Mouse (Mus musculus) ovary, postnatal 10 days (tissue): ENCODE data around the gene Gna14.

Source experiments
- DNase-seq: peaks from one replicate; pipeline ENCODE4 v3.0.0; 2022; ENCODE audit warnings: low spot score

Gene Gna14

GRCm38 (mm10) chr19:16593975-16594317 is 158.4 kb downstream of the Gna14 start:
- DNase-seq = no peak

GRCm38 (mm10) chr19:16597216-16597615 is 161.7 kb downstream of the Gna14 start:
- DNase-seq = no peak

- DNase-seq = no peak
Observed at GRCm38 (mm10) chr19:16598653-16599297, 163.2 kb downstream of the Gna14 start.

- DNase-seq = peak; percentile 37
Observed at GRCm38 (mm10) chr19:16599298-16599970, 163.9 kb downstream of the Gna14 start.

- no peak for DNase-seq
Observed at GRCm38 (mm10) chr19:16602026-16602425, 166.5 kb downstream of the Gna14 start.

- DNase-seq = no peak
Observed at GRCm38 (mm10) chr19:16607634-16608033, 172.1 kb downstream of the Gna14 start.

- DNase-seq = no peak
Observed at GRCm38 (mm10) chr19:16623154-16623553, 187.6 kb downstream of the Gna14 start.

GRCm38 (mm10) chr19:16624994-16625393 is 189.4 kb downstream of the Gna14 start:
- DNase-seq = no peak

- DNase-seq = no peak
Observed at GRCm38 (mm10) chr19:16625610-16626395, 190.2 kb downstream of the Gna14 start.
